Mouse (Mus musculus): ENCODE results near the gene Arhgap17.

DNA sequence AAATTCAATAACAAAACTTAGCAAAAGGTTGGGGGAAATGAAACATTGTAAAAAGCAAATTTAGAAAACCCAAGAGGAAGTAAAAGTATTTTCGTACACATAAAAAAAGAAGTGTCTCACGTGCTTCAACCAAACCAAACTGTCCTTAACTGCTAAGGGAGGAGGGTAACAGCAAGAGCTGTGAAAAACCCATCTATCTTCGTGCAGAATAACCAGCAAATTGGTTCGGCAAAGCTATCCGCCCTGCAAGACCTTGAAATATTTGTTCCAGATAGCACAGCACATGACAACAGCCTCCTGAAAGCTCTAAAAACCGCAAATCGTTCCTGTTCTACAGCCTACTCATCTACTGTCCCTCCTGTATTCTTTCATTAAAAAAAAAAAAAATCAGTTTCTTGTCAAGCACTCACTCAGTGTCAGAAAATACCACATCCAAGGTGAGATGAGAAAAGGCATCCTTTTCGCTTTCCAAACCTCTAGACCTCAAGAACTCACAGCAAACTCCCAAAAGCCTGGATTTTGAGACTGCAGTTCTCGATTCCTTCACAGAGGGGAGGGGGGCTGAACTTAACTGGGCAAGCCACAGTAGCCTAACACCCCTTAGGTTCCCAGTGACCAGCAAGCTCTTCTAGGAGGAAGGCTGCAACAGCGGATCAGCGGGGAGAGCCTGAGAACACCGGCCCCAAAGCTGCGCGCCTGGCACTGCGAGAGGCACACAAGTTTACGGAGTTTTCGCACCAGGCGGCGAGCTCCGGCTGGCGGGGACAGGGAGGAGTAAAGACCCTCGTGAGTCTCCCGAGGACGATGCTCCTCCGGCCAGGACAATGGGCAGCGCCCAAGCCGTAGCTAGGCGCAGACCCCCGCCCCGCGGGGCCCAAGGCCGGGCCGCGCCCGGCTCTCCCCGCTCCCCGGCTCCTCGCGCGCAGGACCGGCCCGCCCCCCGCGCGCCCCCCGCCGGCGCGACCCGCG is 653 bp downstream of the Arhgap17 start:
- TF ChIP-seq CTCF (IDR thresholded peaks at IDR 0.05; ENCODE audit: control insufficient read depth, insufficient read depth, low read length) = no peak
- no peak for TF ChIP-seq POLR2A (IDR thresholded peaks at IDR 0.05; ENCODE audit: borderline replicate concordance, control insufficient read depth, low read depth, low read length)
